ENCODE assay signal across 17 mouse cellular contexts in the genomic region with DNA sequence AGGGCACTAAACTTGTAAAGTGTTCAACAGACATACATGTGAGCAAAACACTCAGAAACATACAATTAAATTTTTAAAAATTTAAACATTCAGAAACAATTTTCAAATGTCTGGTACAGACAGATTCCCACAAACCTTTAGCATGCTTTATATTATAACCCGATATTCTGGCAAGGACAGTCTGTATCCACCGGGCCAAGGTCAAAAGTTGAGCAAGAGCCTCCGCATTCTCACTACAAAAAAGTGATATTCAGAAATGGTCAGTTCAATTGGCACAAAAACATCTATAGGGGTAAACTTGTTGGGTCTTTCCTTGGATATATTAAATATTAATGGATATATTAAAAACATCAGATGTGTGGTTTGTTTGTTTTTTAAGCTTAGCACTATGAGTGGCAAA. TPM values are rescaled to one million over a fixed set of nuclear protein-coding genes. Genes with fewer than 3 reads are reported as not detected.
DNase-seq lines count a peak whose midpoint lies in the region; ATAC-seq and TF ChIP-seq lines count a peak whose summit lies in the region.
"Had no signal": no experiment of that assay in that cellular context is flagged by ENCODE, and none has a peak within 500 bp of the region (broad histone marks: within the 10 kb centered on the region; RNA-seq: fewer than 3 reads in every experiment).

No protein-coding gene starts in this region.

- H3K9ac ChIP-seq in liver, adult 2 months (ENCODE audit: low read depth, low read length): no peak overlapping the region
- H3K9ac ChIP-seq in liver, embryonic 11.5 days (ENCODE audit: low read depth, low read length): no peak overlapping the region
- H3K9ac ChIP-seq in hindbrain, postnatal 0 days (replicated peaks; ENCODE audit: low read length): no peak overlapping the region
- H3K9ac ChIP-seq: embryonic facial prominence, embryonic 12.5 days; forebrain, embryonic 13.5 days; forebrain, embryonic 15.5 days; forebrain, postnatal 0 days had no signal

- no peak for ATAC-seq in liver, embryonic 11.5 days (replicated peaks; ENCODE audit: low FRiP score)
- ATAC-seq in hindbrain, postnatal 0 days: no peak
- ATAC-seq: forebrain, embryonic 13.5 days; forebrain, embryonic 15.5 days; forebrain, postnatal 0 days had no signal

- 34% methylated on average over 3 of the region's 3 CpGs for WGBS in liver, adult 2 months
- 97% methylated on average over 3 of the region's 3 CpGs for WGBS in liver, embryonic 11.5 days
- WGBS in hindbrain, postnatal 0 days: 95% methylated on average over 3 of the region's 3 CpGs

- no peak for TF ChIP-seq CTCF in liver, adult 2 months (IDR thresholded peaks at IDR 0.05; ENCODE audit: low read depth, low read length)
- TF ChIP-seq CTCF in hindbrain, postnatal 0 days (IDR thresholded peaks at IDR 0.05; ENCODE audit: low read depth): no peak

- no peak for TF ChIP-seq POLR2A in liver, adult 2 months (IDR thresholded peaks at IDR 0.05; ENCODE audit: extremely low read depth, insufficient read depth, low read length)

- no peaks in the 10 kb centered on the region for H3K79me2 ChIP-seq in liver, adult 2 months (ENCODE audit: control insufficient read depth, insufficient read depth, low read length)

- no peaks in the 10 kb centered on the region for H3K4me1 ChIP-seq in liver, adult 2 months (ENCODE audit: control insufficient read depth, insufficient read depth, low read length)
- H3K4me1 ChIP-seq in liver, embryonic 11.5 days (replicated peaks; ENCODE audit: control insufficient read depth, insufficient read depth, low read length): no peaks in the 10 kb centered on the region
- no peaks in the 10 kb centered on the region for H3K4me1 ChIP-seq in hindbrain, postnatal 0 days (ENCODE audit: insufficient read depth, low read length)
- H3K4me1 ChIP-seq: embryonic facial prominence, embryonic 10.5 days; embryonic facial prominence, embryonic 12.5 days; forebrain, embryonic 13.5 days; forebrain, embryonic 15.5 days had no signal

- no peaks in the 10 kb centered on the region for H3K27me3 ChIP-seq in liver, adult 2 months (ENCODE audit: control insufficient read depth, insufficient read depth, low read length)
- H3K27me3 ChIP-seq in liver, embryonic 11.5 days (replicated peaks; ENCODE audit: control insufficient read depth, insufficient read depth, low read length): no peaks in the 10 kb centered on the region
- H3K27me3 ChIP-seq in hindbrain, postnatal 0 days (ENCODE audit: insufficient read depth, low read length): no peaks in the 10 kb centered on the region
- H3K27me3 ChIP-seq: embryonic facial prominence, embryonic 12.5 days; forebrain, embryonic 13.5 days; forebrain, embryonic 15.5 days had no signal

- no peak overlapping the region for H3K4me2 ChIP-seq in liver, embryonic 11.5 days
- no peak overlapping the region for H3K4me2 ChIP-seq in hindbrain, postnatal 0 days (ENCODE audit: low read depth, low read length)
- H3K4me2 ChIP-seq: embryonic facial prominence, embryonic 12.5 days; forebrain, embryonic 13.5 days; forebrain, embryonic 15.5 days had no signal

- no peak overlapping the region for H3K4me3 ChIP-seq in liver, adult 2 months (ENCODE audit: insufficient read depth, low read depth, low read length)
- no peak overlapping the region for H3K4me3 ChIP-seq in liver, embryonic 11.5 days (ENCODE audit: low read depth, low read length)
- H3K4me3 ChIP-seq in hindbrain, postnatal 0 days (ENCODE audit: low read length): no peak overlapping the region
- H3K4me3 ChIP-seq: embryonic facial prominence, embryonic 10.5 days; embryonic facial prominence, embryonic 12.5 days; forebrain, embryonic 13.5 days; forebrain, embryonic 15.5 days had no signal

- H3K27ac ChIP-seq in liver, adult 2 months (replicated peaks; ENCODE audit: insufficient read depth, low read depth, low read length): no peak overlapping the region
- no peak overlapping the region for H3K27ac ChIP-seq in liver, embryonic 11.5 days (ENCODE audit: low read depth, low read length)
- no peak overlapping the region for H3K27ac ChIP-seq in hindbrain, postnatal 0 days
- H3K27ac ChIP-seq: embryonic facial prominence, embryonic 10.5 days; embryonic facial prominence, embryonic 12.5 days; forebrain, embryonic 13.5 days; forebrain, embryonic 15.5 days had no signal

- H3K9me3 ChIP-seq in liver, embryonic 11.5 days (ENCODE audit: control insufficient read depth, low read length): no peaks in the 10 kb centered on the region
- no peaks in the 10 kb centered on the region for H3K9me3 ChIP-seq in hindbrain, postnatal 0 days (ENCODE audit: low read length)
- H3K9me3 ChIP-seq: embryonic facial prominence, embryonic 10.5 days; embryonic facial prominence, embryonic 12.5 days; forebrain, embryonic 13.5 days; forebrain, embryonic 15.5 days had no signal

- H3K36me3 ChIP-seq in liver, adult 2 months (ENCODE audit: control insufficient read depth, insufficient read depth, low read length): peaks cover 54% of the 10 kb centered on the region
- H3K36me3 ChIP-seq in liver, embryonic 11.5 days (ENCODE audit: control insufficient read depth, insufficient read depth, low read length): peaks cover 24% of the 10 kb centered on the region
- H3K36me3 ChIP-seq in hindbrain, postnatal 0 days (ENCODE audit: insufficient read depth, low read length): peaks cover 77% of the 10 kb centered on the region

- DNase-seq in adrenal gland, adult 2 months: peak; percentile 31
- no peak for DNase-seq in adrenal gland, adult 18-20 months (ENCODE audit: low spot score in 2 of 2)
- DNase-seq in liver, adult 2 months (ENCODE audit: extremely low read depth, low read depth, low spot score): peak; percentile 3
- DNase-seq in liver, embryonic 11.5 days (ENCODE audit: low spot score): no peak
- DNase-seq in adrenal gland, postnatal 14 days: peak; percentile 28
- no peak for DNase-seq in yolk sac, embryonic 10.5 days (ENCODE audit: low spot score)
- DNase-seq in hindbrain, postnatal 0 days (ENCODE audit: low spot score): no peak
- DNase-seq: cerebellum, adult 11-12 months; cerebellum, adult 2 months; cerebellum, adult 9-10 months; cerebellum, postnatal 10 days; cerebellum, postnatal 25 days; forebrain, postnatal 0 days had no signal

RNA-seq across cellular contexts. Expression of gene Ttbk2, which starts 46.0 kb away (rescaled TPM):
- 10 to 100 TPM in 1 of 2 experiments, 1 to 10 TPM in 1; 9.8 to 15.2 TPM for total RNA-seq in adrenal gland, adult 2 months (2021)
- polyA plus RNA-seq in adrenal gland, adult 2 months (2012; rRNA removed): 1.7 and 2.0 TPM in 2 replicates
- 10 to 100 TPM; 11.1 to 12.3 TPM for total RNA-seq in adrenal gland, adult 18-20 months (2021)
- total RNA-seq in liver, adult 2 months (2014; rRNA removed): 3.0 TPM in 2 replicates
- polyA plus RNA-seq in liver, adult 2 months (2012; rRNA removed): 0.61 TPM in 2 replicates
- polyA plus RNA-seq in liver, embryonic 11.5 days (2014; fragmentation: Nextera tagmentation; extraction: Ambion mirVana): 2.5 and 2.9 TPM in 2 replicates
- total RNA-seq in adrenal gland, postnatal 14 days (2021): 11.3 and 11.7 TPM in 2 replicates
- 60.1 and 63.7 TPM in 2 replicates for total RNA-seq in hindbrain, postnatal 0 days (2014; rRNA removed)
- 9.2 and 9.3 TPM in 2 replicates for polyA plus RNA-seq in hindbrain, postnatal 0 days (2015; fragmentation: Nextera tagmentation; extraction: Ambion mirVana)

RNA-seq across cellular contexts. Expression of gene Cdan1, which starts 46.4 kb away (rescaled TPM):
- total RNA-seq in adrenal gland, adult 2 months (2021): 10 to 100 TPM; 11.4 to 12.4 TPM
- 20.1 and 26.6 TPM in 2 replicates for polyA plus RNA-seq in adrenal gland, adult 2 months (2012; rRNA removed)
- 10 to 100 TPM; 12.7 to 13.0 TPM for total RNA-seq in adrenal gland, adult 18-20 months (2021)
- 3.4 and 3.7 TPM in 2 replicates for total RNA-seq in liver, adult 2 months (2014; rRNA removed)
- 7.7 and 8.6 TPM in 2 replicates for polyA plus RNA-seq in liver, adult 2 months (2012; rRNA removed)
- polyA plus RNA-seq in liver, embryonic 11.5 days (2014; fragmentation: Nextera tagmentation; extraction: Ambion mirVana): 9.3 and 9.9 TPM in 2 replicates
- 15.8 and 18.1 TPM in 2 replicates for total RNA-seq in adrenal gland, postnatal 14 days (2021)
- 27.0 and 37.8 TPM in 2 replicates for total RNA-seq in hindbrain, postnatal 0 days (2014; rRNA removed)
- 4.9 and 5.9 TPM in 2 replicates for polyA plus RNA-seq in hindbrain, postnatal 0 days (2015; fragmentation: Nextera tagmentation; extraction: Ambion mirVana)

Comparison
In these comparisons a context has a peak if more than half of its experiments do, and no peak if none do; other contexts are left out.
1. DNase-seq: peak in adrenal gland, adult 2 months (single experiment), liver, adult 2 months (single experiment) and adrenal gland, postnatal 14 days (single experiment); none in adrenal gland, adult 18-20 months (0 of 2), liver, embryonic 11.5 days (single experiment), yolk sac, embryonic 10.5 days (single experiment) and hindbrain, postnatal 0 days (single experiment).